Mouse (Mus musculus): ENCODE data around the gene Ccdc125.

DNA sequence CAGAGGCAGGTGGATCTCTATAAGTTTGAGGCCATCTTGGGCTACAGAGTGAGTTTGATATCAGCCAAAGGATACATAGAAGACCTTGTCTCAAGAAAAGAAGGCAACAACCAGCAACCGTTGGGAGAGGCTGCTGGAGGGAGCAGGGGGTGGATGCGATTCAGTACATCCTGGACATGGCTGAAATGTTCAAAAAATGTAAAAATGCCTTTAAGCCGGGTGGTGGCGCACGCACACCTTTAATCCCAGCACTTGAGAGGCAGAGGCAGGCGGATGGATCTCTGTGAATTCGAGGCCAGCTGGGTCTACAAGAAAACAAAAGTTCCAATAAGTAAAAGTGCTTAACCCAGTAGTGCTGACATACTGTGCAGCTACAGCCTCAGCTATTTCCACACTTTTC lies 18.0 kb downstream of the Ccdc125 start:
- TF ChIP-seq POLR2A (IDR thresholded peaks at IDR 0.05; ENCODE audit: low read depth, low read length) (no peak), CTCF (IDR thresholded peaks at IDR 0.05; ENCODE audit: borderline replicate concordance, insufficient read depth, low read length) (no peak)
